Mouse (Mus musculus) thymus, postnatal 0 days (tissue): ENCODE results near the gene Map3k7. TPM values are rescaled to one million over a fixed set of nuclear protein-coding genes. Genes with fewer than 3 reads are reported as not detected.

Experiments used
- DNase-seq: peaks from one replicate; pipeline ENCODE4 v3.0.0-alpha.2; 2015; ENCODE audit warnings: low spot score
- polyA plus RNA-seq: library from polyadenylated mRNA; unstranded; fragments of >200 nt; fragmentation: Nextera tagmentation; extraction: Ambion mirVana; gene quantifications from 2 replicates; pipeline ENCODE4 v1.2.1, GENCODE M21; 2015

The Map3k7 gene
- polyA plus RNA-seq: 26.5 and 28.3 TPM in 2 replicates

- DNase-seq: peak; percentile 92
Measured at GRCm38 (mm10) chr4:31963354-31964193, at the start of gene Map3k7. Map3k7 (plus strand) TSS chr4:31964097.

- no peak for DNase-seq
Measured at GRCm38 (mm10) chr4:31915114-31915513, 48.8 kb upstream of the Map3k7 start.

- no peak for DNase-seq
Measured at GRCm38 (mm10) chr4:31918717-31919116, 45.2 kb upstream of the Map3k7 start.

DNA sequence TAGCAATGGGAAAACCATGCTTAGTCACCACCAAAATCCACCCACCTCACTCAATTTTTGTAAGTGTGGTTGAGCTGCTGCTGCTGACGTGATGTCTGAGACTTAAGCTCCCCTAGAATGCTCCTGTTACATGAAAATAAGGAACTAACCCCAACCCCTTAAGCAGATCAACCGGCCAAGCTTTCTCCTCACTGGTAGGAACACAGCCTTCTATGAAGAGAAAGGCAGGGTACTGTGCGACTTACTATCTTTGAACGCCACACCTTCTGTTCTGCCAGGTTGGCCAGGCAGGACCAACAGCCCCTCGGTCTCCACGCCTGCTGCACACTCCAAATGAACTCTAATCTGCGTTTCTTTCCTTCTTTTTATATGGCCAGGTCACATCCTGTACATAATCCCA, 41.7 kb upstream of the Map3k7 start:
- no peak for DNase-seq

DNA sequence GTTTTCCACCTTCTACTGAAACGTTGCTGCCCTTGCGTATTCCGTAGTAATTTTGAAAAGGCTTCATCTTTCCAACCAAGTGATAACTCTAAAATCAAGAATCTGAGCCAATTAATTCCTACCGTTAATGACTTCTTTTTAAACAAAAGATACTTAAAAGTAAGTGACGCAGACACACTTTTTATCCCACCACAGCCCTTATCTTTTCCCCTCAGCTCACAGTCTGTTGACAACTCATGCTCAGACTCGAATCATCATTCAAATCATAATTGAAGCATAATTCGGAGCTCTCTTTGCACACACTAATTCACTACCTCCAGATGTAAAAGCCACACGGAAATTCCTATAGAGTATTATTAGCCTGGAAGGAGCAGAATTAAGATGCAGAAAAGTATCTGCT, 40.5 kb upstream of the Map3k7 start:
- DNase-seq: no peak

- no peak for DNase-seq
Measured at GRCm38 (mm10) chr4:31924301-31925185, 39.4 kb upstream of the Map3k7 start.

- DNase-seq: no peak
Measured at GRCm38 (mm10) chr4:31933171-31933570, 30.7 kb upstream of the Map3k7 start.

DNA sequence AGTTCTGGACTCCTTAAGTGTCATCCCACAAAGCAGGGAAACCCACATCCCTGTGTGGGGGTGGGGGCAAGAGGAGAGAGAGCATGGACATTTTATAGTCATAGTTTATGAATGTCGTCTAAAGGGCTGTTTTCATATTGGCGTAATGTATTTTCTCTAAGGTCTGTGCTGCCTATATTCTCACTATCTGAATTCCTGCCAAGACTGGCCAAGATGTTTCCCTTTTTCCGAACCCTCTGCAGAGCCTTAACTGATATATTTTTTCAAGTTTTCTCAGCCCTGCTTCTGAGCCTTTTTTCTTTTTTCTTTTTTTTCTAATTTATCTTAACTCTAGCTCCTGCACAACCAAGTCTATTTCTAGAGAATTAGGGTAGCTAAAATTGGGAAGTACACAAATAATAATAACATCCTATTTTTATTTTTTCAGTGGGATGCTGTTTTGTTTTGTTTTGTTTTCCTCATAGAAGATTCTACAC, 28.0 kb upstream of the Map3k7 start:
- no peak for DNase-seq

GRCm38 (mm10) chr4:31936358-31936757, 27.5 kb upstream of the Map3k7 start:
- DNase-seq: no peak

DNA sequence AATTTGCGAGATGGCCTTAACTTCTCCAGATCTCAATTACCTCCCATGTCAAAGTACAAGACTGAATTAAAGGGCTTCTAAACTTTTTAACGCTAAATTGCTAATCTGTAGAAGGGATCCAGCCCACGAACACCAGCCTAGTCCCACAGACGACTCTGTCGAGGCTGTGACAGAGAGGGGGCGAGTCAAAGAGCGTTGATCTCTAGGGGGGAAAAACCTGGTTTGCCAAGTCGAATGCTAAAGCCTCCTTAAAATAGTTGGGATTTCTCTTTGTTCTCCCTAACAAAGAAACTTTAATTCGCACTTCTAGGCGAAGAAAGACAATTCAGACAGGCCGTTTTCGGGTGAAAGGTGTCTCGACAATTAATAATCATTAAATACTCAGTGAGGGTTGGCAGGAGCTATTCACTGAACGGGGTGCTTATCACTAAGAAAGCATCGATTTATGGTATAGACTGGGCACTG, 27.0 kb upstream of the Map3k7 start:
- no peak for DNase-seq

DNA sequence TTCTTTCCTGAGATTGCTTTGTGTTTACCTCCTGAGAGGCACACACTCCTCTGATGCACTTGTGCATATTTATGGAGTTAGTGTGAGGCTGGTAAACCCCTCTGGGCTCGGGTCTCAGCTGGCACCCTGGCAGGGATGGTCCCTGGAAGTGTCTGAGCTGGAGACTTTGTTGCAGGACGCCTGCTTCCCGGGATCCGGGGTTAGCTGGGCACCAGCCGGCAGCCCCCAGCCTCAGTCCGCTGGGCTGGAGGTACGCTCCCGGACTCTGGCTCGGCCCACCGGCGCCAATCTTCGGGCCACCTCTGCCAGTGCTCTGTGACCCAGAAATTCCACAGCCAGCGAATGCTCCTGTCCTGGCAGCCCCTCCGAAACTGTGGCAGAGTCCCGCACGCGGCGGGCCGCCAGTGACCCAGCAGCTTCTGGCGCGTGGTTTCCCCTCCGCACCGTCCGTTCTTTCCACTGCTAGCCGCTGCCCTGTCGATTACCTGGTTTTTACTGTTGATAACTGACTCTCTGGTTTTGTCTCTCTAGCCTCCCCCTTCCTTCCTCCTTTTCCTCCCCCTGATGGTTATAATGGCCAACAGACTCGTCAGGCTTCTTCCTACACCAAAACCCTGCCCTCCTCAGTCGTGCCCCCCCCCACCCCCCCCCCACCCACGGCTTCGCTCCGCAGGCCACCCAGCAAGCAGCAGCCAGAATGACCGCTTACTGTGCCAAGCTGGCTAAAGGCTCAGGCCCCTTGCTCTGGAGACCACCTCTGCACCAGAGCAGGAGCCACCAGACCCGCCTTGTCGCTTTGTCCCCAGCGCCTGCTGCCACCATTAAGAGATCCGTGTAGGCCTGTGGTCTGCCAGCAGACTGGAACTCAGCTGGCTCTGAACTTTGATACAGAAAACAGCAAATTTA, 26.3 kb upstream of the Map3k7 start:
- no peak for DNase-seq

GRCm38 (mm10) chr4:31938416-31939106, 25.3 kb upstream of the Map3k7 start:
- DNase-seq: peak; percentile 58

GRCm38 (mm10) chr4:31941616-31942015, 22.3 kb upstream of the Map3k7 start:
- no peak for DNase-seq

DNA sequence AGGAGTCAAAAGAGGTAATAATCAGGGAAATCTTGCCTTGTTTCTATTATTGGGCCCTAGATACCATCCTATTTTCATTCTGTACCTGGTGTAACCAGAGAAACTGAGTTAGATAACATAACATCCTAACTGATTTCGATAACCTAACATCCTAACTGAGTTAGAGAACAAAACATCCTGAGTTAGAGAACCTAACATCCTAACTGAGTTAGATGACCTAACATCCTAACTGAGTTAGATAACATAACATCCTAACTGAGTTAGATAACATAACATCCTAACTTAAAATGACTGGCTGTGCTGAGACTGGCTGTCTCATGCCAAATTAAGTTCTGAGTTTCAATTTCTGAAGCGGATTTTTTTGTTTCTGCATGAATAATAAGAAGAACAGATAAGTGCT, 20.9 kb upstream of the Map3k7 start:
- no peak for DNase-seq

DNA sequence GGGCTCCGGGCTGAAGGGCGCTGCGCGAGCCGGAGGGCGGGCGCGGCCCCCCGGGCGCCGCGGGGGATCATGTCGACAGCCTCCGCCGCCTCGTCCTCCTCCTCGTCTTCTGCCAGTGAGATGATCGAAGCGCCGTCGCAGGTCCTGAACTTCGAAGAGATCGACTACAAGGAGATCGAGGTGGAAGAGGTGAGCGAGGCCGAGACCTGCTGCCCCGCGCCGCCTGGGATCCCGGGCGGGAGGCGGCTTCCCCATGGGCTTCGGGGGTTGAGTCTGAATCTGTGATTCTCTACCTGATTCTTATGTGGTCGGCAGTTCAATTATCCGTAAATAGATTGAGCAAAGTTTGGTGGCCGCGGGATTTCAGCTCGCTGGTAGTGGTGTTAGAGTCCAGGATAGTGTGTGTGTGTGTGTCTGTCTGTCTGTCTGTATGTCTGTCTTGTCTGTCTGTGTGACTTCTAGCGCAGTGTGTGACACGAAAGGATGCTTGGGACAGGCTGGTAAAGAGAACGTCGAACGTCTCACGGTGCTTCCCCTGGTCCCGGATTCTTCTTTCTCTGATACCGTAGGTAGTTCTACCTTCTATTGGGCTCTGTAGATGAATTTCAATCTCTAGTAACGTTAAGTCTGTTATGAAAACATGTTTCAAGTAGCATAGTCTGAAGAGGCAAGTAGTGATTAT, 438 bp downstream of the Map3k7 start:
- DNase-seq: peak; percentile 21

- no peak for DNase-seq
Measured at GRCm38 (mm10) chr4:31965208-31965607, 1.3 kb downstream of the Map3k7 start.

DNA sequence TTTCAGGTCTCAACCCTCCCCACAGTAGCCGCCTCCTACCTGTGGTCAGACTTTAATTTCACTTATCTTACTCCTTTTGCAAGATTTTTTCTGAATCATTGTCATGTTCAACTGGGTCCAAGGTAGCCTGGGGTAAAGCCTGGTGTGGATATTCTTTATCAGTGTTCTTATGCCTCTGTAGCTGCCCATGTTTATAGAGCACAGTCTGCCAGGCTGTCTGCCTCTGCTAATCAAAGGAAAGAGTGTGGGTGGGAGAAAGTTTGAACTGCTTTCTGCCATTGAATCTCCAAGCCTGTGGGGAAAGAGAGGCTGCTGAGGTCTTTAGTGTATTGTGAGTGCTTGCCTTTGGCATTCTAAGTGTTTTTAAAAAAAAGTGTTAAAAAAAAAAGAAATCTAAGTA, 7.5 kb downstream of the Map3k7 start:
- DNase-seq: no peak

GRCm38 (mm10) chr4:31972181-31972580, 8.3 kb downstream of the Map3k7 start:
- DNase-seq: peak; percentile 34

DNA sequence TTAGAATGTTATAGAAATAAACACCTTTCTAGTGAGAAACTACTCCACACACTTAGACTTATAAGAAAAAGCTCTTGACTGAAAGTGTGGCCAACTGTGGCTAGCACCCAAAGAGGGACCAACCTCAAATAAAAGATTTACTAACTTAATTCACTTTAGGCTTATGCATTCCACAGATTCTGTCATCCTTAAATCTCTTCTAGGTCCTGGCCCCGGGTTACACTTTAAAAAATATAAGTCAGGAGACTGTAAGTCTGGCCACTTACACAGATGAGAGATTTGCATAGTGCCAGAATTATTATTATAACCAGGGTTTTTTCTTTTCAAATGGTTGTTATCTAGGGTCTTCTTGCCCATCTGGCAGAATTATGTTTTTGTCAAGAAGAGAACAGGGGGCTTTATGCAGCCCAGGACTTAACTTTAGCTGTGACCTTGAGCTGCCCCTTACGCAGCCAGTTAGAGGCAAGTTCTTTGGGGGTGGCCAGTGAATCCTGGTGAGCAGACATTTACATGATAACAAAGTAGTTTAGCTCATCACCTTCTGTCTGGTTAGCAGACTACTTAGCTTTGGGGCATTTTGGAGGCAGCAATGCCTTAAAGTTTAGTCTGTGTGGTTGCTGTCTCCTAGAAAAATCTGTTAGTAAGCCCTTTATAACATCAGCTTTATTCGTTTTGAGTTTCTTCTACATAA, 11.5 kb downstream of the Map3k7 start:
- DNase-seq: no peak
